In the genomic region with DNA sequence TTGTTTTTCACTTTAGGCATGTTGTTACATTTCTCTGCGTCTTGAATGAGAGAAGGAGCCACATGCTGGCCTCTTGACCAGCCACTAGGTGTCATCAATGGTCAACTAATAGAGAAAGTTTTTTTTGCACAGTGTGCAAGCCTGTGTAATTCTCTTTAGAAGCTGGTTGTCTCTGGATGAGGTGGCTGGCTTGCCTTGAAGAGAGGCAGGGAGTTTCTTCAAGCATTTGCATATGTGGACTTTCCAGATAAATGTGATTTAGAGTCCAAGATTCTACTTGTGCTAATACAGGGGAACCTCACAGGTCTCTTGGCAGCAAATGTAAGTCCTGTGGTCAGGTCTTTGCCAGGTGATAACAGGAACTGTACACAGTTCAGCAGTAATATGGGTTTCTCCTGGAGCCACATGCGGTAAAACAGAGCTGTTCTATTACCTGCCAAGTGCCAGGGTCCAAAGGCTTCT, we compare ENCODE assay signal across 8 mouse cellular contexts.
DNase-seq lines count a peak whose midpoint lies in the region; ATAC-seq and TF ChIP-seq lines count a peak whose summit lies in the region.

No protein-coding gene starts in this region.

- DNase-seq in layer of hippocampus, adult 11-12 months (ENCODE audit: low spot score): peak; percentile 67
- DNase-seq in layer of hippocampus, postnatal 25 days (ENCODE audit: extremely low spot score in 1 of 2, low spot score in 1 of 2): no peak
- peak; percentile 84 for DNase-seq in brain, adult 2 months (ENCODE audit: low read depth, low spot score)
- DNase-seq in kidney, postnatal 0 days (ENCODE audit: low spot score): peak; percentile 93
- DNase-seq in lung, adult 2 months: no peak
- peak; percentile 19 for DNase-seq in ovary, postnatal 36 days (ENCODE audit: low spot score)

- H3K36me3 ChIP-seq in heart, embryonic 16.5 days (ENCODE audit: control insufficient read depth, insufficient read depth): no peaks in the 10 kb centered on the region
- 0 out of 2 replicates have a peak, but pooled peaks cover 4% of the 10 kb centered on the region for H3K36me3 ChIP-seq in kidney, postnatal 0 days (ENCODE audit: insufficient read depth, low read length)

- H3K9me3 ChIP-seq in heart, embryonic 16.5 days (replicated peaks; ENCODE audit: control insufficient read depth, low read length): no peaks in the 10 kb centered on the region
- H3K9me3 ChIP-seq in kidney, postnatal 0 days (replicated peaks; ENCODE audit: low read length): no peaks in the 10 kb centered on the region

- TF ChIP-seq CTCF in kidney, postnatal 0 days (IDR thresholded peaks at IDR 0.05; ENCODE audit: low read depth): peak; percentile 88
- peak; percentile 48 for TF ChIP-seq CTCF in lung, adult 2 months (IDR thresholded peaks at IDR 0.05; ENCODE audit: insufficient read depth, low read length)

- WGBS in heart, embryonic 16.5 days: 16% methylated on average over 2 of the region's 2 CpGs
- 22% methylated on average over 2 of the region's 2 CpGs for WGBS in kidney, postnatal 0 days
- 25% methylated on average over 2 of the region's 2 CpGs for WGBS in lung, adult 2 months

- H3K4me2 ChIP-seq in heart, embryonic 16.5 days (ENCODE audit: low read depth, low read length): no peak overlapping the region
- no peak overlapping the region for H3K4me2 ChIP-seq in kidney, postnatal 0 days (ENCODE audit: low read length)

- ATAC-seq in erythroblast, adult 5-6 weeks (replicated peaks; ENCODE audit: low FRiP score, poor library complexity, severe bottlenecking): peak; percentile 86
- peak; percentile 65; the same call in 1 of the 2 replicates for ATAC-seq in heart, embryonic 16.5 days (replicated peaks; ENCODE audit: extremely low read depth, insufficient read depth, low FRiP score)
- peak; percentile 77 for ATAC-seq in kidney, postnatal 0 days (replicated peaks; ENCODE audit: low FRiP score, low read depth)

- H3K27ac ChIP-seq in heart, embryonic 16.5 days (ENCODE audit: low read length): no peak overlapping the region
- no peak overlapping the region for H3K27ac ChIP-seq in kidney, postnatal 0 days

- no peak overlapping the region for H3K9ac ChIP-seq in heart, embryonic 16.5 days (ENCODE audit: low read length)
- no peak overlapping the region for H3K9ac ChIP-seq in kidney, postnatal 0 days (ENCODE audit: low read depth, low read length)

- H3K4me3 ChIP-seq in heart, embryonic 16.5 days (ENCODE audit: low read length): no peak overlapping the region
- H3K4me3 ChIP-seq in kidney, postnatal 0 days (replicated peaks; ENCODE audit: low read depth, low read length): no peak overlapping the region
- no peak overlapping the region for H3K4me3 ChIP-seq in lung, adult 2 months (replicated peaks; ENCODE audit: extremely low read depth, low read depth, low read length)

- no peaks in the 10 kb centered on the region for H3K27me3 ChIP-seq in heart, embryonic 16.5 days (ENCODE audit: control insufficient read depth, insufficient read depth, low read length)
- no peaks in the 10 kb centered on the region for H3K27me3 ChIP-seq in kidney, postnatal 0 days (ENCODE audit: insufficient read depth, low read length)

- H3K4me1 ChIP-seq in heart, embryonic 16.5 days (ENCODE audit: control insufficient read depth, insufficient read depth, low read length): peaks cover 39% of the 10 kb centered on the region
- H3K4me1 ChIP-seq in kidney, postnatal 0 days (replicated peaks; ENCODE audit: insufficient read depth, low read length): peaks cover 6% of the 10 kb centered on the region
- peaks cover 23% of the 10 kb centered on the region for H3K4me1 ChIP-seq in lung, adult 2 months (ENCODE audit: control insufficient read depth, insufficient read depth, low read length)

- no peak for TF ChIP-seq POLR2A in lung, adult 2 months (IDR thresholded peaks at IDR 0.05; ENCODE audit: borderline replicate concordance, extremely low read depth, low read depth, low read length)

Comparison
In these comparisons a context has a peak if more than half of its experiments do, and no peak if none do; other contexts are left out.
1. DNase-seq: peak in layer of hippocampus, adult 11-12 months (single experiment), brain, adult 2 months (single experiment), kidney, postnatal 0 days (single experiment) and ovary, postnatal 36 days (single experiment); none in layer of hippocampus, postnatal 25 days (0 of 2) and lung, adult 2 months (single experiment).
2. Peak in every context shown above with its lines, with median percentiles within 50 percentile points of each other: ATAC-seq.